Mouse (Mus musculus) myocyte (in vitro differentiated cells): Measurements from ENCODE around the gene Fbxw4.

Source experiments
- CEBPB ChIP-seq: IDR thresholded peaks from 2 replicates; pipeline ENCODE4 v1.6.1; 2011; ENCODE audit warnings: mild to moderate bottlenecking, moderate library complexity; ENCODE audit not compliant: poor library complexity, insufficient read depth, severe bottlenecking
- E2F4 ChIP-seq: IDR thresholded peaks from one replicate; pipeline ENCODE4 v1.6.1; 2011; ENCODE audit warnings: mild to moderate bottlenecking, control low read depth, moderate library complexity; ENCODE audit not compliant: insufficient read depth
- MAX ChIP-seq: IDR thresholded peaks from one replicate; pipeline ENCODE4 v1.6.1; 2011; ENCODE audit warnings: low read depth, mild to moderate bottlenecking, control low read depth
- MYOD1 ChIP-seq, 3 experiments: IDR thresholded peaks; one replicate each; pipeline ENCODE4 v1.6.1; 2011; ENCODE audit warnings: control low read depth in 2 of 3, low read depth in 2 of 3, mild to moderate bottlenecking in 2 of 3, moderate library complexity in 1 of 3; ENCODE audit not compliant: insufficient read length in 2 of 3, control insufficient read depth in 1 of 3
- MYOG ChIP-seq, 3 experiments: IDR thresholded peaks; one replicate each; pipeline ENCODE4 v1.6.1; 2011; ENCODE audit warnings: control low read depth in 2 of 3, low read depth in 2 of 3, mild to moderate bottlenecking in 2 of 3; ENCODE audit not compliant: insufficient read length in 2 of 3, control insufficient read depth in 1 of 3, insufficient read depth in 1 of 3
- POLR2A ChIP-seq: IDR thresholded peaks from one replicate; pipeline ENCODE4 v1.6.1; 2011; ENCODE audit warnings: low read depth, mild to moderate bottlenecking, control low read depth, moderate library complexity; ENCODE audit not compliant: insufficient read length
- POLR2AphosphoS2 ChIP-seq: IDR thresholded peaks from one replicate; pipeline ENCODE4 v1.6.1; 2011; ENCODE audit warnings: low read depth, control low read depth; ENCODE audit not compliant: insufficient read length
- REST ChIP-seq: IDR thresholded peaks from one replicate; pipeline ENCODE4 v1.6.1; 2011; ENCODE audit warnings: mild to moderate bottlenecking, control low read depth, moderate library complexity; ENCODE audit not compliant: insufficient read depth, insufficient read length
- SRF ChIP-seq: IDR thresholded peaks from one replicate; pipeline ENCODE4 v1.6.1; 2011; ENCODE audit warnings: low read depth; ENCODE audit not compliant: control insufficient read depth, insufficient read length
- TCF12 ChIP-seq: IDR thresholded peaks from one replicate; pipeline ENCODE4 v1.6.1; 2011; ENCODE audit warnings: mild to moderate bottlenecking, control low read depth; ENCODE audit not compliant: poor library complexity, insufficient read depth, severe bottlenecking
- TCF3 ChIP-seq: IDR thresholded peaks from one replicate; pipeline ENCODE4 v1.6.1; 2011; ENCODE audit warnings: low read depth, control low read depth; ENCODE audit not compliant: insufficient read length
- USF1 ChIP-seq: IDR thresholded peaks from one replicate; pipeline ENCODE4 v1.6.1; 2011; ENCODE audit warnings: low read depth, mild to moderate bottlenecking, control low read depth, moderate library complexity

DNA sequence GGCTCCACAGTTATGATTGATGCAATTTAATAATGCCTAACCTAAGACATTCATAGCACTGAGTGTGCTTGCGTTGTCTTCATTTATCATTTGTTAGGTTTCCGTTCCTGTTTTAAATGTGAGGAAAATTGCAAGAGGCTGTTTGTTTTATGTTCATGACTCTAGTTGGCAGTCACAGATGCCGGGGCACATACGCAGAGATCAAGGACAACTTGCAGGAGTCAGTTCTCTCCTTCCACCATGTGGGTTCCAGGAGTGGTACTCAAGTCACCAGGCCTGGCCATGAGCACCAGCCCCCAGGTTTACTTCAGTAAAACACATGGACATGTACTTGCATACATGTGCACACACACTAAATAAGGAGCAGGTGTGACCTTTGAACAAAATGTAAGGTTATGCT, 8.9 kb upstream of the Fbxw4 start:
- TF ChIP-seq POLR2AphosphoS2 (no peak), TCF12 (no peak), MAX (no peak), POLR2A (no peak), CEBPB (no peak), E2F4 (no peak), USF1 (no peak), REST (no peak), TCF3 (no peak), MYOG (IDR thresholded peaks at IDR 0.05; ENCODE audit: control insufficient read depth in 1 of 3, insufficient read depth in 1 of 3, insufficient read length in 2 of 3, low read depth in 2 of 3) (no peak), SRF (no peak), MYOD1 (IDR thresholded peaks at IDR 0.05; ENCODE audit: control insufficient read depth in 1 of 3, insufficient read length in 2 of 3, low read depth in 2 of 3) (no peak)
